Comparison of ENCODE assay signal across 19 mouse cellular contexts in the genomic region with DNA sequence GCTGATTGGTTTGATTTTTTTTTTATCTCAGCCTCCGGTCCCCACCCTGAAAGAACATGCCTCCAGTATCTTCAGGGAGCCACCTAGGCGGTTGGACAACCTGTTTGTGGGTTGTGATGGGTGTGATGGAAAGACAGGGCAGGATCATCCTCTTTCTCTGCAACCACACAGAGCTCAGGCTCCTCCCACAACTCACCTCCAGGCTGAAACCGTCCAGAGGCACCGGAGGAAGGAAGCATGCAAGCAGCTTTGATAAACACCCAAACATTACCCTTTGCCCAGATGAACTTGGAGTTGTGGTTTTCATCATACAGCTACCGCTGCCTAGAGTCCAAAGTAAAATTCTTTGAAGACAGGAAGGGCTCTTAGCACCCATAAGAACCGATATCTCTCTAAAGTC.
DNase-seq lines count a peak whose midpoint lies in the region; ATAC-seq lines count a peak whose summit lies in the region.
"Had no signal": no experiment of that assay in that cellular context is flagged by ENCODE, and none has a peak within 500 bp of the region (broad histone marks: within the 10 kb centered on the region; RNA-seq: fewer than 3 reads in every experiment).

No protein-coding gene starts in this region.

- H3K27me3 ChIP-seq in midbrain, embryonic 11.5 days (ENCODE audit: control insufficient read depth, insufficient read depth, low read length) = no peaks in the 10 kb centered on the region
- no peaks in the 10 kb centered on the region for H3K27me3 ChIP-seq in midbrain, embryonic 13.5 days
- 0 out of 2 replicates have a peak, but pooled peaks cover 7% of the 10 kb centered on the region for H3K27me3 ChIP-seq in heart, embryonic 10.5 days (ENCODE audit: insufficient read depth, poor library complexity, severe bottlenecking)
- H3K27me3 ChIP-seq: limb, embryonic 12.5 days; midbrain, embryonic 12.5 days had no signal

- 85% methylated on average over 6 of the region's 6 CpGs for WGBS in midbrain, embryonic 11.5 days
- 86% methylated on average over 6 of the region's 6 CpGs for WGBS in midbrain, embryonic 13.5 days
- WGBS in heart, embryonic 10.5 days = 58% methylated on average over 6 of the region's 6 CpGs

- H3K4me3 ChIP-seq in midbrain, embryonic 11.5 days (ENCODE audit: low read depth, low read length) = no peak overlapping the region
- H3K4me3 ChIP-seq in midbrain, embryonic 13.5 days (replicated peaks) = no peak overlapping the region
- no peak overlapping the region for H3K4me3 ChIP-seq in heart, embryonic 10.5 days
- H3K4me3 ChIP-seq: layer of hippocampus, adult 2 months; limb, embryonic 12.5 days; midbrain, embryonic 12.5 days; myocyte had no signal

- H3K36me3 ChIP-seq in midbrain, embryonic 11.5 days (ENCODE audit: control insufficient read depth, insufficient read depth, low read length) = no peaks in the 10 kb centered on the region
- H3K36me3 ChIP-seq in midbrain, embryonic 13.5 days = no peaks in the 10 kb centered on the region
- H3K36me3 ChIP-seq in heart, embryonic 10.5 days = no peaks in the 10 kb centered on the region
- H3K36me3 ChIP-seq: limb, embryonic 12.5 days; midbrain, embryonic 12.5 days had no signal

- H3K27ac ChIP-seq in midbrain, embryonic 11.5 days (ENCODE audit: low read depth, low read length) = no peak overlapping the region
- no peak overlapping the region for H3K27ac ChIP-seq in midbrain, embryonic 13.5 days
- H3K27ac ChIP-seq in heart, embryonic 10.5 days = no peak overlapping the region
- H3K27ac ChIP-seq: hindbrain, postnatal 0 days; layer of hippocampus, adult 2 months; limb, embryonic 12.5 days; midbrain, embryonic 12.5 days had no signal

- ATAC-seq in midbrain, embryonic 11.5 days (ENCODE audit: low FRiP score) = no peak
- no peak for ATAC-seq in midbrain, embryonic 13.5 days
- peak; percentile 57 for ATAC-seq in activated CD4-positive, CD25-positive, alpha-beta regulatory T cell, adult 4 months
- ATAC-seq in megakaryocyte progenitor cell, adult 5-6 weeks (replicated peaks; ENCODE audit: poor library complexity) = peak; percentile 48; the same call in 1 of the 2 replicates
- ATAC-seq: hindbrain, postnatal 0 days had no signal

- H3K4me2 ChIP-seq in midbrain, embryonic 11.5 days = no peak overlapping the region
- no peak overlapping the region for H3K4me2 ChIP-seq in midbrain, embryonic 13.5 days (replicated peaks)
- H3K4me2 ChIP-seq: heart, embryonic 11.5 days; limb, embryonic 12.5 days; midbrain, embryonic 12.5 days had no signal

- H3K9ac ChIP-seq in midbrain, embryonic 11.5 days (ENCODE audit: low read length) = no peak overlapping the region
- no peak overlapping the region for H3K9ac ChIP-seq in midbrain, embryonic 13.5 days (replicated peaks)
- H3K9ac ChIP-seq: limb, embryonic 12.5 days; midbrain, embryonic 12.5 days had no signal

- H3K9me3 ChIP-seq in midbrain, embryonic 11.5 days (ENCODE audit: control insufficient read depth, low read length) = peaks cover 1% of the 10 kb centered on the region; the same call in 1 of the 2 replicates
- H3K9me3 ChIP-seq in midbrain, embryonic 13.5 days = 0 out of 2 replicates have a peak, but pooled peaks cover 3% of the 10 kb centered on the region
- no peaks in the 10 kb centered on the region for H3K9me3 ChIP-seq in heart, embryonic 10.5 days
- H3K9me3 ChIP-seq: limb, embryonic 12.5 days; midbrain, embryonic 12.5 days had no signal

- H3K4me1 ChIP-seq in midbrain, embryonic 11.5 days (ENCODE audit: control insufficient read depth, insufficient read depth, low read length) = no peaks in the 10 kb centered on the region
- no peaks in the 10 kb centered on the region for H3K4me1 ChIP-seq in midbrain, embryonic 13.5 days (replicated peaks)
- peaks cover 16% of the 10 kb centered on the region for H3K4me1 ChIP-seq in heart, embryonic 10.5 days
- H3K4me1 ChIP-seq: limb, embryonic 12.5 days; midbrain, embryonic 12.5 days had no signal

- peak; percentile 53 for DNase-seq in midbrain, embryonic 11.5 days (ENCODE audit: low spot score, missing footprints)
- peak; percentile 39 for DNase-seq in kidney, postnatal 10 days
- DNase-seq in heart, embryonic 10.5 days (ENCODE audit: low spot score) = no peak
- DNase-seq in spleen, postnatal 14 days (ENCODE audit: low spot score in 2 of 2) = no peak
- DNase-seq: adrenal gland, adult 2 months; cerebellum, postnatal 10 days; gastrocnemius, postnatal 25 days; heart, postnatal 36 days; lung, adult 2 months; lung, postnatal 36 days had no signal

Comparison
In these comparisons a context has a peak if more than half of its experiments do, and no peak if none do; other contexts are left out.
1. ATAC-seq: peak in activated CD4-positive, CD25-positive, alpha-beta regulatory T cell, adult 4 months (single experiment) and megakaryocyte progenitor cell, adult 5-6 weeks (single experiment); none in midbrain, embryonic 11.5 days (single experiment) and midbrain, embryonic 13.5 days (single experiment).
2. DNase-seq: peak in midbrain, embryonic 11.5 days (single experiment) and kidney, postnatal 10 days (single experiment); none in heart, embryonic 10.5 days (single experiment) and spleen, postnatal 14 days (0 of 2).